ENCODE assay signal across 9 mouse cellular contexts in the genomic region with DNA sequence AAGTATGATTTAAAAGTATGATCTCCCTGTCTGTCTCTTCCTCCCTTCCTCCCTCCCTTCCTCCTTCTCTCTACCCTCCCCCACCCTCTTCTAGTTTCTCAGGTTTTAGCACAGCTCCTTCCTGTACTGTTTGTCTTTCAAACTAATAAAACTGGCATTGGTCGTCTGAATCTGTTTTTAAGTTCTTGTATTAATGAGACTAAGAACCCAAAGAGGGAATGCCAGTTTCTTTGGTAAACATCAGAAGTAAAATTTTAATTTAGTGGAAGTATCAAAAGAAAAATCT. TPM values are rescaled to one million over a fixed set of nuclear protein-coding genes. Genes with fewer than 3 reads are reported as not detected.
DNase-seq lines count a peak whose midpoint lies in the region; ATAC-seq and TF ChIP-seq lines count a peak whose summit lies in the region.
"Had no signal": no experiment of that assay in that cellular context is flagged by ENCODE, and none has a peak within 500 bp of the region (broad histone marks: within the 10 kb centered on the region; RNA-seq: fewer than 3 reads in every experiment).

No protein-coding gene starts in this region.

- peak overlapping the region; percentile 67 for H3K9ac ChIP-seq in heart, embryonic 12.5 days
- H3K9ac ChIP-seq in ES-E14 (ENCODE audit: insufficient read depth, low read depth, low read length, poor library complexity, severe bottlenecking), result peak overlapping the region; percentile 93
- H3K9ac ChIP-seq in midbrain, embryonic 11.5 days (ENCODE audit: low read length), result peak overlapping the region; percentile 65

- no peaks in the 10 kb centered on the region for H3K27me3 ChIP-seq in heart, embryonic 12.5 days (replicated peaks)
- H3K27me3 ChIP-seq in hindbrain, embryonic 10.5 days (ENCODE audit: insufficient read depth, poor library complexity, severe bottlenecking), result no peaks in the 10 kb centered on the region
- no peaks in the 10 kb centered on the region for H3K27me3 ChIP-seq in midbrain, embryonic 11.5 days (ENCODE audit: control insufficient read depth, insufficient read depth, low read length)

- no peaks in the 10 kb centered on the region for H3K9me3 ChIP-seq in heart, embryonic 12.5 days (replicated peaks)
- no peaks in the 10 kb centered on the region for H3K9me3 ChIP-seq in ES-E14 (ENCODE audit: control insufficient read depth, insufficient read depth, low read depth, low read length)
- no peaks in the 10 kb centered on the region for H3K9me3 ChIP-seq in hindbrain, embryonic 10.5 days
- H3K9me3 ChIP-seq in midbrain, embryonic 11.5 days (ENCODE audit: control insufficient read depth, low read length), result no peaks in the 10 kb centered on the region; the same call in 1 of the 2 replicates
- H3K9me3 ChIP-seq: G1E had no signal

- no peak for DNase-seq in heart, postnatal 36 days
- no peak for DNase-seq in ES-E14 (ENCODE audit: low read depth, low spot score)
- no peak for DNase-seq in hindbrain, embryonic 10.5 days (ENCODE audit: low spot score)
- no peak for DNase-seq in midbrain, embryonic 11.5 days (ENCODE audit: low spot score, missing footprints)
- DNase-seq in layer of hippocampus, adult 11-12 months (ENCODE audit: low spot score), result no peak
- DNase-seq in adrenal gland, adult 8-10 months, result no peak

- peak overlapping the region; percentile 68 for H3K4me2 ChIP-seq in heart, embryonic 12.5 days
- peak overlapping the region; percentile 78 for H3K4me2 ChIP-seq in midbrain, embryonic 11.5 days

- 19% methylated on average over 1 of the region's 1 CpGs for WGBS in heart, embryonic 12.5 days
- 4% methylated on average over 1 of the region's 1 CpGs for WGBS in hindbrain, embryonic 10.5 days
- 3% methylated on average over 1 of the region's 1 CpGs for WGBS in midbrain, embryonic 11.5 days

- in situ Hi-C loops in ES-E14 (cut with MboI; ENCODE audit: low sequenced_read_pairs in 2 of 2, unreplicated experiment in 2 of 2), result no loop called here

- intact Hi-C loops in heart, postnatal 36 days (cut with DNase I), result loop anchor here (5.0 to 10.0 kb wide), 3 partner anchors 150 to 1872 kb away; a partner anchor contains a TSS

- H3K4me1 ChIP-seq in heart, embryonic 12.5 days (replicated peaks), result peaks cover 18% of the 10 kb centered on the region
- peaks cover 0 to 10% of the 10 kb centered on the region in 2 experiments; a peak in 2 of 4 replicates for H3K4me1 ChIP-seq in ES-E14 (ENCODE audit: control insufficient read depth in 2 of 2, insufficient read depth in 2 of 2, low read length in 2 of 2, poor library complexity in 1 of 2)
- H3K4me1 ChIP-seq in hindbrain, embryonic 10.5 days (replicated peaks), result peaks cover 40% of the 10 kb centered on the region
- H3K4me1 ChIP-seq in midbrain, embryonic 11.5 days (ENCODE audit: control insufficient read depth, insufficient read depth, low read length), result peaks cover 17% of the 10 kb centered on the region; the same call in 1 of the 2 replicates

- H3K36me3 ChIP-seq in heart, embryonic 12.5 days, result no peaks in the 10 kb centered on the region
- H3K36me3 ChIP-seq in ES-E14 (ENCODE audit: control insufficient read depth, insufficient read depth, low read length, poor library complexity, severe bottlenecking), result no peaks in the 10 kb centered on the region
- H3K36me3 ChIP-seq in hindbrain, embryonic 10.5 days, result no peaks in the 10 kb centered on the region
- H3K36me3 ChIP-seq in midbrain, embryonic 11.5 days (ENCODE audit: control insufficient read depth, insufficient read depth, low read length), result no peaks in the 10 kb centered on the region
- H3K36me3 ChIP-seq: G1E had no signal

- ATAC-seq in heart, embryonic 12.5 days (ENCODE audit: insufficient number of reproducible peaks, low FRiP score), result no peak
- no peak for ATAC-seq in midbrain, embryonic 11.5 days (ENCODE audit: low FRiP score)
- no peak for ATAC-seq in inflammation-experienced regulatory T-cells, adult 6 months

- peak overlapping the region; percentile 91 for H3K27ac ChIP-seq in heart, embryonic 12.5 days (ENCODE audit: poor library complexity, severe bottlenecking)
- H3K27ac ChIP-seq in ES-E14 (ENCODE audit: insufficient read depth, low read depth, low read length, poor library complexity, severe bottlenecking), result peak overlapping the region; percentile 99; the same call in 1 of the 2 replicates
- H3K27ac ChIP-seq in hindbrain, embryonic 10.5 days, result peak overlapping the region; percentile 95
- peak overlapping the region; percentile 95 for H3K27ac ChIP-seq in midbrain, embryonic 11.5 days (ENCODE audit: low read depth, low read length)

- peak overlapping the region; percentile 46 for H3K4me3 ChIP-seq in heart, embryonic 12.5 days
- peak overlapping the region; percentile 55 to 65 for H3K4me3 ChIP-seq in ES-E14 (ENCODE audit: insufficient read depth in 1 of 2, low read depth in 1 of 2, low read length in 2 of 2, poor library complexity in 1 of 2, severe bottlenecking in 1 of 2)
- H3K4me3 ChIP-seq in hindbrain, embryonic 10.5 days, result peak overlapping the region; percentile 57
- peak overlapping the region; percentile 23; the same call in 1 of the 2 replicates for H3K4me3 ChIP-seq in midbrain, embryonic 11.5 days (ENCODE audit: low read depth, low read length)

TF ChIP-seq in ES-E14, 5 proteins besides CTCF, POLR2A, EP300 and RAD21:
- no peak for TF ChIP-seq MAFK (IDR thresholded peaks at IDR 0.05; ENCODE audit: insufficient read depth, low read depth, low read length)
- no peak for TF ChIP-seq ZNF384 (IDR thresholded peaks at IDR 0.05; ENCODE audit: low read depth, low read length)
- no peak for TF ChIP-seq ZC3H11A (IDR thresholded peaks at IDR 0.05; ENCODE audit: borderline replicate concordance, low read depth, low read length)
- TF ChIP-seq HCFC1 (IDR thresholded peaks at IDR 0.05; ENCODE audit: borderline replicate concordance, insufficient read depth, low read length), result no peak
- TF ChIP-seq CHD2 (IDR thresholded peaks at IDR 0.05; ENCODE audit: low read depth, low read length), result no peak

RNA-seq across cellular contexts. Expression of a gene that starts 5.5 kb away (rescaled TPM):
- polyA plus RNA-seq in heart, embryonic 12.5 days (2016; fragmentation: Nextera tagmentation; extraction: Ambion mirVana), result 43.5 and 46.9 TPM in 2 replicates
- total RNA-seq in heart, postnatal 36 days (2021), result 10 to 100 TPM; 61.5 to 67.6 TPM
- total RNA-seq in ES-E14 (2012; rRNA removed), result 713 and 869 TPM in 2 replicates
- polyA plus RNA-seq in hindbrain, embryonic 10.5 days (2016; fragmentation: Nextera tagmentation; extraction: Ambion mirVana), result 101 and 107 TPM in 2 replicates
- polyA plus RNA-seq in midbrain, embryonic 11.5 days (2014; fragmentation: Nextera tagmentation; extraction: Ambion mirVana), result 99.4 and 124 TPM in 2 replicates
- 10 to 100 TPM; 20.7 to 55.4 (median 27.7) TPM for polyA plus RNA-seq in inflammation-experienced regulatory T-cells, adult 6 months (2017; shearing (Covaris generic))
- 100 to 1,000 TPM; 116 to 151 (median 145) TPM for total RNA-seq in adrenal gland, adult 8-10 months (2022)

RNA-seq across cellular contexts. Expression of a gene that starts 11.3 kb away (rescaled TPM):
- 1.4 and 1.6 TPM in 2 replicates for polyA plus RNA-seq in heart, embryonic 12.5 days (2016; fragmentation: Nextera tagmentation; extraction: Ambion mirVana)
- 1 to 10 TPM; 3.1 to 4.8 TPM for total RNA-seq in heart, postnatal 36 days (2021)
- total RNA-seq in ES-E14 (2012; rRNA removed), result 80.2 and 103 TPM in 2 replicates
- polyA plus RNA-seq in hindbrain, embryonic 10.5 days (2016; fragmentation: Nextera tagmentation; extraction: Ambion mirVana), result 4.8 and 10.9 TPM in 2 replicates
- 7.4 and 9.8 TPM in 2 replicates for polyA plus RNA-seq in midbrain, embryonic 11.5 days (2014; fragmentation: Nextera tagmentation; extraction: Ambion mirVana)
- 1 to 10 TPM in 1 of 3 experiments, under 1 TPM in 1, not detected in 1; 0.56 to 1.3 TPM for polyA plus RNA-seq in inflammation-experienced regulatory T-cells, adult 6 months (2017; shearing (Covaris generic))
- 1 to 10 TPM; 2.9 to 4.8 (median 3.3) TPM for total RNA-seq in adrenal gland, adult 8-10 months (2022)

RNA-seq across cellular contexts. Expression of a gene that starts 12.7 kb away (rescaled TPM):
- 1.1 and 2.3 TPM in 2 replicates for polyA plus RNA-seq in heart, embryonic 12.5 days (2016; fragmentation: Nextera tagmentation; extraction: Ambion mirVana)
- total RNA-seq in heart, postnatal 36 days (2021), result 1 to 10 TPM; 2.9 to 4.6 TPM
- 1,000 and 1,148 TPM in 2 replicates for total RNA-seq in ES-E14 (2012; rRNA removed)
- polyA plus RNA-seq in hindbrain, embryonic 10.5 days (2016; fragmentation: Nextera tagmentation; extraction: Ambion mirVana), result 1.8 and 2.2 TPM in 2 replicates
- polyA plus RNA-seq in midbrain, embryonic 11.5 days (2014; fragmentation: Nextera tagmentation; extraction: Ambion mirVana), result 1.9 and 2.2 TPM in 2 replicates
- under 1 TPM in 1 of 3 experiments, not detected in 2; 0.99 TPM for polyA plus RNA-seq in inflammation-experienced regulatory T-cells, adult 6 months (2017; shearing (Covaris generic))
- total RNA-seq in adrenal gland, adult 8-10 months (2022), result 1 to 10 TPM; 4.8 to 9.8 (median 5.8) TPM

RNA-seq across cellular contexts. Expression of a gene that starts 12.9 kb away (rescaled TPM):
- 1.5 and 2.0 TPM in 2 replicates for polyA plus RNA-seq in heart, embryonic 12.5 days (2016; fragmentation: Nextera tagmentation; extraction: Ambion mirVana)
- total RNA-seq in heart, postnatal 36 days (2021), result 10 to 100 TPM; 13.1 to 14.6 TPM
- total RNA-seq in ES-E14 (2012; rRNA removed), result 677 and 970 TPM in 2 replicates
- 4.7 and 5.1 TPM in 2 replicates for polyA plus RNA-seq in hindbrain, embryonic 10.5 days (2016; fragmentation: Nextera tagmentation; extraction: Ambion mirVana)
- 2.6 and 4.9 TPM in 2 replicates for polyA plus RNA-seq in midbrain, embryonic 11.5 days (2014; fragmentation: Nextera tagmentation; extraction: Ambion mirVana)
- polyA plus RNA-seq in inflammation-experienced regulatory T-cells, adult 6 months (2017; shearing (Covaris generic)), result not detected
- total RNA-seq in adrenal gland, adult 8-10 months (2022), result 10 to 100 TPM; 18.7 to 29.5 (median 23.2) TPM

RNA-seq across cellular contexts. Expression of a gene that starts 15.7 kb away (rescaled TPM):
- polyA plus RNA-seq in heart, embryonic 12.5 days (2016; fragmentation: Nextera tagmentation; extraction: Ambion mirVana), result 4.5 and 4.8 TPM in 2 replicates
- 10 to 100 TPM; 38.1 to 41.0 TPM for total RNA-seq in heart, postnatal 36 days (2021)
- total RNA-seq in ES-E14 (2012; rRNA removed), result 1,383 and 2,074 TPM in 2 replicates
- 7.0 and 7.3 TPM in 2 replicates for polyA plus RNA-seq in hindbrain, embryonic 10.5 days (2016; fragmentation: Nextera tagmentation; extraction: Ambion mirVana)
- polyA plus RNA-seq in midbrain, embryonic 11.5 days (2014; fragmentation: Nextera tagmentation; extraction: Ambion mirVana), result 3.9 and 6.2 TPM in 2 replicates
- polyA plus RNA-seq in inflammation-experienced regulatory T-cells, adult 6 months (2017; shearing (Covaris generic)), result 10 to 100 TPM in 1 of 3 experiments, 1 to 10 TPM in 2; 2.4 to 13.2 (median 9.8) TPM
- 10 to 100 TPM; 55.2 to 81.2 (median 75.0) TPM for total RNA-seq in adrenal gland, adult 8-10 months (2022)
